Mouse (Mus musculus): ENCODE data around the gene Pik3r3. TPM values are rescaled to one million over a fixed set of nuclear protein-coding genes. Genes with fewer than 3 reads are reported as not detected.

Gene Pik3r3
- total and polyA plus RNA-seq, 3 experiments = 0.42 to 2.2 (median 1.9) TPM

GRCm38 (mm10) chr4:116174466-116175116 lies 46.8 kb upstream of the Pik3r3 start:
- dilution Hi-C loops (cut with MboI; ENCODE audit: extremely low pct_ligation_motif_present, extremely low pct_unique_long_range_greater_than_20kb, low sequenced_read_pairs) = no loop called here
- no peak for TF ChIP-seq GABPA (IDR thresholded peaks at IDR 0.05; ENCODE audit: insufficient replicate concordance, low read depth, low read length)
- no peak for TF ChIP-seq HCFC1 (IDR thresholded peaks at IDR 0.05; ENCODE audit: low read depth, low read length)
- no peak for TF ChIP-seq IRF4 (IDR thresholded peaks at IDR 0.05; ENCODE audit: low read depth, low read length)
- TF ChIP-seq USF2 (conservative IDR thresholded peaks at IDR 0.05; ENCODE audit: low read depth, low read length) = no peak
- TF ChIP-seq MXI1 (IDR thresholded peaks at IDR 0.05; ENCODE audit: low read depth, low read length) = no peak

GRCm38 (mm10) chr4:116175136-116175535 lies 46.3 kb upstream of the Pik3r3 start:
- dilution Hi-C loops (cut with MboI; ENCODE audit: extremely low pct_ligation_motif_present, extremely low pct_unique_long_range_greater_than_20kb, low sequenced_read_pairs) (no loop called here), in situ Hi-C loops (cut with MboI; ENCODE audit: low pct_ligation_motif_present, low pct_unique_long_range_greater_than_20kb, low sequenced_read_pairs) (no loop called here)
- peaks cover 18 to 36% of the 10 kb centered on the region in 2 experiments for H3K4me1 ChIP-seq (ENCODE audit: control insufficient read depth in 1 of 2, insufficient read depth in 2 of 2)
- H3K9me3 ChIP-seq (replicated peaks; ENCODE audit: low read length) = no peaks in the 10 kb centered on the region
- H3K4me3 ChIP-seq (replicated peaks in 1 of 3; ENCODE audit: low read depth in 2 of 3, low read length in 2 of 3, poor library complexity in 1 of 3) = no peak overlapping the region
- no peak overlapping the region for H3K9ac ChIP-seq (ENCODE audit: insufficient read depth, low read depth)
- H3K36me3 ChIP-seq (replicated peaks in 1 of 2; ENCODE audit: control insufficient read depth in 1 of 2, insufficient read depth in 1 of 2, low read length in 1 of 2) = no peaks in the 10 kb centered on the region
- no peak overlapping the region for H3K4me2 ChIP-seq (ENCODE audit: insufficient read depth, low read depth, poor library complexity, severe bottlenecking)
- DNase-seq (ENCODE audit: extremely low read depth) = no peak
- no peak overlapping the region for H3K27ac ChIP-seq (ENCODE audit: insufficient read depth, low read depth)
- TF ChIP-seq IRF4 (IDR thresholded peaks at IDR 0.05; ENCODE audit: low read depth, low read length) (no peak), MEF2A (IDR thresholded peaks at IDR 0.05; ENCODE audit: borderline replicate concordance, low read depth, low read length) (no peak), USF1 (IDR thresholded peaks at IDR 0.05; ENCODE audit: low read depth, low read length) (no peak), PAX5 (IDR thresholded peaks at IDR 0.05; ENCODE audit: low read length) (no peak), ZKSCAN1 (IDR thresholded peaks at IDR 0.05; ENCODE audit: borderline replicate concordance, low read depth, low read length) (no peak), USF2 (conservative IDR thresholded peaks at IDR 0.05; ENCODE audit: low read depth, low read length) (no peak), NELFE (IDR thresholded peaks at IDR 0.05; ENCODE audit: low read depth, low read length) (no peak), CHD2 (IDR thresholded peaks at IDR 0.05; ENCODE audit: low read length) (no peak), RCOR1 (conservative IDR thresholded peaks at IDR 0.05; ENCODE audit: low read depth, low read length) (no peak), CTCF (conservative IDR thresholded peaks at IDR 0.05 in 1 of 2, IDR thresholded peaks at IDR 0.05 in 1 of 2; ENCODE audit: low read depth in 2 of 2, low read length in 2 of 2) (no peak)
- H3K79me2 ChIP-seq (replicated peaks; ENCODE audit: control insufficient read depth, extremely low read depth, insufficient read depth, poor library complexity, severe bottlenecking) = no peaks in the 10 kb centered on the region
- no peaks in the 10 kb centered on the region for H3K27me3 ChIP-seq (replicated peaks)

More at GRCm38 (mm10) chr4:116174466-116175116, 46.8 kb upstream of the Pik3r3 start:
- Histone ChIP-seq H3K4me2 (ENCODE audit: insufficient read depth, low read depth, poor library complexity, severe bottlenecking) (no peak overlapping the region), H3K27me3 (replicated peaks) (no peaks in the 10 kb centered on the region), H3K9me3 (replicated peaks; ENCODE audit: low read length) (no peaks in the 10 kb centered on the region), H3K4me1 (ENCODE audit: control insufficient read depth in 1 of 2, insufficient read depth in 2 of 2) (peaks cover 18 to 37% of the 10 kb centered on the region in 2 experiments), H3K4me3 (replicated peaks in 1 of 3; ENCODE audit: low read depth in 2 of 3, low read length in 2 of 3, poor library complexity in 1 of 3) (no peak overlapping the region), H3K36me3 (replicated peaks in 1 of 2; ENCODE audit: control insufficient read depth in 1 of 2, insufficient read depth in 1 of 2, low read length in 1 of 2) (no peaks in the 10 kb centered on the region), H3K9ac (ENCODE audit: insufficient read depth, low read depth) (no peak overlapping the region), H3K27ac (ENCODE audit: insufficient read depth, low read depth) (no peak overlapping the region), H3K79me2 (replicated peaks; ENCODE audit: control insufficient read depth, extremely low read depth, insufficient read depth, poor library complexity, severe bottlenecking) (no peaks in the 10 kb centered on the region)
- no peak for DNase-seq (ENCODE audit: extremely low read depth)
- in situ Hi-C loops (cut with MboI; ENCODE audit: low pct_ligation_motif_present, low pct_unique_long_range_greater_than_20kb, low sequenced_read_pairs) = loop anchor here (5.0 to 25.0 kb wide), 3 partner anchors 93 to 638 kb away; partner anchors contain the start of genes Hpdl, Mutyh and Toe1
